Mouse (Mus musculus): ENCODE measurements around the gene Mrpl51. TPM values are rescaled to one million over a fixed set of nuclear protein-coding genes. Genes with fewer than 3 reads are reported as not detected.

Mrpl51 gene
- polyA plus RNA-seq, 1 experiment from 2014 or later: 128 TPM

DNA sequence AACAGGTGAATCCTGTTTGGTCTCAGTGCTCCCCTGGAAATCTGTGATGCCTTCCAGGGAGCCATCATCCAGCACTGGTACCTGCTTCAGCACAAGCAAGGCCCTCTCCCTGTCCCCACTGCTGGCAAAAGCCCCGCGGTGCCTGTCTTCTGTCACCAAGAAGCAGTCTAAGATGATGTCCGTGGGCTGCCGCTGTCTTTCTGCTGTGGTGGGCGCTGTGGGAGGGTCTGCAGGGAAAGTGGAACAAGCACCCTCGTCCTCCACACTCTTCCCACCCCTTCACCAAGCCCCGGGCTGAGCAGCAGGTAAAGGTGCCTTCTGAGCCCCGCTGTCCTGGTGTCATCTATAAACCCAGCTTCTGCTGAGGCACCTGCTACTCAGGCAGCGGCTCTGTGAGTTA lies 39.0 kb downstream of the Mrpl51 start:
- Histone ChIP-seq H3K9me3 (ENCODE audit: control insufficient read depth, low read length) (no peaks in the 10 kb centered on the region), H3K27me3 (ENCODE audit: control insufficient read depth, insufficient read depth, low read length) (no peaks in the 10 kb centered on the region), H3K27ac (replicated peaks; ENCODE audit: low read depth, low read length) (0 out of 2 replicates have a peak overlapping the region, but pooled peaks have one; percentile 41), H3K9ac (replicated peaks; ENCODE audit: low read length) (peak overlapping the region; percentile 26; the same call in 1 of the 2 replicates), H3K36me3 (ENCODE audit: control insufficient read depth, insufficient read depth, low read length) (no peaks in the 10 kb centered on the region), H3K4me3 (replicated peaks; ENCODE audit: low read depth, low read length) (no peak overlapping the region), H3K4me1 (ENCODE audit: control insufficient read depth, insufficient read depth, low read length) (peaks cover 7% of the 10 kb centered on the region; the same call in 1 of the 2 replicates), H3K4me2 (ENCODE audit: low read length) (peak overlapping the region; percentile 79)
- WGBS: 60% methylated on average over 9 of the region's 9 CpGs
- DNase-seq (peak; percentile 6), ATAC-seq (ENCODE audit: low FRiP score, low TSS enrichment) (no peak)

DNA sequence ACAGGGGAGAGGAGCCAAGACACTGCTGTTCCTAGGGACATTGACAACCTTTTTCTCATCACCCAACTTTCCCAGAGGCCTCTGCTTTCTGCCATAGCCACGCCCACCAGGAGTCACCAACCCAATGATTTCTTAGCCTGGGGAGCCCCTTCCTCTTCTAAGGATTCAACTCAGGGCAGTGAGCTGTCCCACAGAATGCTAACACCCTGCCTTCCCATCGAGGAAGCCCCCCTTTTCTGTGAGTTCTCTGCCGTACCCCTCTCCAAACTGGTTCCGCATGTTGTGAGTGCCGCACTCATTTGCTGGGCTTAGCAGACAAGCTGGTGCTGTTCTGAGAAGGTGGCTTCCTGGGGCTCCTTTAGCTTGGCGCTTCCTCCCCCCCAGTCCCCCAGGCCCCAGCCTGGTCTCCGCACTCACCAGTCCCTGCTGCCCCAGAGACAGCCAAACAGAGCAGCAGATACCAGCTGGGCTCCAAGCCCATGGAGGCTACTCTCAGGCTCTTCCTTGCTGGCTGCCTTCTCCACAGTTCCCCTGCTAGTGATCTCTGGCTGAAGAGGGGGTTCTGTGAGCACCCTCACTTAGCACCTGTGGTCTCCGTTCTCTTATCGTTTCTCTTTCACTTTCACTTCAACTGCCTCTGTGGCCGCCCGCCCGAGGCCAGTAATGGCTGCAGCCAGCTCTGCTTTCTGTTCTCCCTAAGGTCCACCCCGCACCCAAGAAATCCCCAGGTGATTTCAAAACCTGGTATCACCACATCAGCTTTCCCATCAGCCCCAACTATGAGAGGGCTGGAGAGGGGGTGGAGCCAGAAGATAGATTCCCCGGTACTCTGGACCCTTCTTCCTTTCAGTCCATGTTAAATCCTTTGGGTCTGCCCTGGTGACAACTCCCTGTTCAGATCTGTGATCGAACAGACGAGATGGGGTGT lies 39.8 kb downstream of the Mrpl51 start, which contains the start of gene Tapbpl:
TSS of gene Tapbpl (minus strand) at position 744 of the 928 bp plus-strand sequence.
- WGBS: 11% methylated on average over 16 of the region's 16 CpGs
- peak within 1 kb of the TSS; percentile 35 for H3K4me3 ChIP-seq (replicated peaks; ENCODE audit: low read depth, low read length)
- H3K4me1 ChIP-seq (ENCODE audit: control insufficient read depth, insufficient read depth, low read length): peaks cover 7% of the 10 kb centered on the region; the same call in 1 of the 2 replicates
- no peaks in the 10 kb centered on the region for H3K36me3 ChIP-seq (ENCODE audit: control insufficient read depth, insufficient read depth, low read length)
- H3K27me3 ChIP-seq (ENCODE audit: control insufficient read depth, insufficient read depth, low read length): no peaks in the 10 kb centered on the region
- DNase-seq (peak; percentile 77), ATAC-seq (ENCODE audit: low FRiP score, low TSS enrichment) (peak; percentile 58; the same call in 1 of the 2 replicates)
- peak within 1 kb of the TSS; percentile 63; the same call in 1 of the 2 replicates for H3K27ac ChIP-seq (replicated peaks; ENCODE audit: low read depth, low read length)
- peak within 1 kb of the TSS; percentile 79 for H3K4me2 ChIP-seq (ENCODE audit: low read length)
- H3K9ac ChIP-seq (replicated peaks; ENCODE audit: low read length): peak within 1 kb of the TSS; percentile 63
- H3K9me3 ChIP-seq (ENCODE audit: control insufficient read depth, low read length): no peaks in the 10 kb centered on the region

DNA sequence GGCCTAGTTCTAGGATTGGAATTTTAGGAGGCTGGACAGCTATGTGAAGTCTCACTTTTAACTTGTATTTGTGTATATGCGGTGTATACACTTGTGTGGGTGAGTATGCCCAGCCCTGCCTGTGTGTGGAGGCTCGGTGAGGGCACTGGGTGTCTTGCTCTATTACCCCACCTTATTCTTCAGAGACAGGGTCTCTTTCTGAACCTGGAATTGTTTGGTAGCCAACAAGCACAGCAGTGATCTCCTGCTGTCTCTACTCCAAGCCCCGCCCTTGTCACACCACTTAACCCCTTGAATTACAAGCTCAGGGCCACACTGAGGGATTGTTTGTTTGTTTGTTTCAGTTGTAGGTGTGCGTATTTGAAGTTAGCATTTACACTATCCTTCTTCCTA lies 40.4 kb downstream of the Mrpl51 start:
- ATAC-seq (ENCODE audit: low FRiP score, low TSS enrichment) (0 out of 2 replicates have a peak, but pooled peaks have one; percentile 17), DNase-seq (no peak)
- 55% methylated on average over 4 of the region's 4 CpGs for WGBS
- Histone ChIP-seq H3K9ac (replicated peaks; ENCODE audit: low read length) (no peak overlapping the region), H3K4me3 (replicated peaks; ENCODE audit: low read depth, low read length) (no peak overlapping the region; the same call in 1 of the 2 replicates), H3K9me3 (ENCODE audit: control insufficient read depth, low read length) (no peaks in the 10 kb centered on the region), H3K4me2 (ENCODE audit: low read length) (peak overlapping the region; percentile 79), H3K4me1 (ENCODE audit: control insufficient read depth, insufficient read depth, low read length) (peaks cover 7% of the 10 kb centered on the region; the same call in 1 of the 2 replicates), H3K36me3 (ENCODE audit: control insufficient read depth, insufficient read depth, low read length) (no peaks in the 10 kb centered on the region), H3K27ac (replicated peaks; ENCODE audit: low read depth, low read length) (no peak overlapping the region), H3K27me3 (ENCODE audit: control insufficient read depth, insufficient read depth, low read length) (no peaks in the 10 kb centered on the region)

DNA sequence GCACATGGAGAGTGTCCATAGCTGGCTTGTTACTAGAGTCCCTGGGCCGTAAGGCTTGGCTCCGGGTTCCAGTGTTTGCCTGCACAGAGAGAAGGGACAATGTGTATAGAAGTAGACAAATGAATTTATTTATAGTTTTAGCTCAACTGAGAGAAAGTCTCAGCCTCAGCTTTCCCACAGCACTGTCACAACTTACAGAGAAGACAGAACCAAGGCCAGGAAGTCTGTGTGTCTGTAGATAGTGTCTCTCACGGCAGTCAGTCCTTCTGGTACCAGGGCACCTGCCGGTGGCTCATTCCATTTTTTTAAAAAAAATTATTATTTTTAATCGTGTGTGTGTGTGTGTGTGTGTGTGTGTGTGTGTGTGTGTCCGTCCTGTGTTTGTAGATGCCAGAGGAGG lies 40.9 kb downstream of the Mrpl51 start:
- H3K4me2 ChIP-seq (ENCODE audit: low read length): no peak overlapping the region
- 76% methylated on average over 6 of the region's 6 CpGs for WGBS
- no peak for ATAC-seq (ENCODE audit: low FRiP score, low TSS enrichment)

DNA sequence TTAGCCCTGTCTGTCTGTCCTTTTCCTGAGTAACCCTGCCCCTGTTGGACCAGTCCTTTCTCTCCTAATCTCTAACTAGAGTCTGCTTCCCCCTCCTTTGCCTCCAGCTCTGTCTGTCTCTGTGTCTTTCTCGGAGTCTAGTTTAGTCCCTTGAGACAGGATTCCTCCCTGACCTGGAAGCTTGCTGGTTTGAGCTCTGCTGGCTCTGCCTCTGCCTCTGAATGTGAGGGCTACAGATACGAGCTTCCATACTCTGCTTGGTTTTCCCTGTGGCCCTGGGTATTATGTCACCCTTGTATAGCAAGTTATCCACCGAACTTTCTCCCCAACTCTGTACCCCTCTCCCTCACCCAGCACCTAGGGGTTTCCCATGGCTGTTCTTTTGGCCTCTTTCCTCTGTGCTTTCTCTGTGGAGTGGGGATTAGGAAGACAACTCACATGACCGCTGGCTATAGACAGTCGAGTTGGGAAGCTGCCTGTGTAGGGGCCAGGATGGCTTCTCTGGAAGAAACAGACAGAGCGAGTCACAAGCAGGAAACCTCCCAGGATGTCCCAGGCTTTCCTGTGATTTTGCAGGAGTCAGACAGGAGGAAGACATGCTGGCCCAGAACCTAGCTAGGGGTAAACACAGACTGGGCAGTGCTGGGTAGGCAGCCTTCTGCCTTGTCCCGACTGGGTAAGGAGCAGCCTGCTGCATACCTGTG lies 42.4 kb downstream of the Mrpl51 start:
- ATAC-seq (ENCODE audit: low FRiP score, low TSS enrichment) (no peak), DNase-seq (no peak)
- Histone ChIP-seq H3K4me1 (ENCODE audit: control insufficient read depth, insufficient read depth, low read length) (peaks cover 7% of the 10 kb centered on the region; the same call in 1 of the 2 replicates), H3K9ac (replicated peaks; ENCODE audit: low read length) (no peak overlapping the region), H3K4me2 (ENCODE audit: low read length) (no peak overlapping the region), H3K9me3 (ENCODE audit: control insufficient read depth, low read length) (no peaks in the 10 kb centered on the region), H3K4me3 (replicated peaks; ENCODE audit: low read depth, low read length) (no peak overlapping the region), H3K27ac (replicated peaks; ENCODE audit: low read depth, low read length) (no peak overlapping the region), H3K27me3 (ENCODE audit: control insufficient read depth, insufficient read depth, low read length) (no peaks in the 10 kb centered on the region), H3K36me3 (ENCODE audit: control insufficient read depth, insufficient read depth, low read length) (no peaks in the 10 kb centered on the region)
- WGBS: 62% methylated on average over 7 of the region's 7 CpGs

More for the DNA sequence above, 40.9 kb downstream of the Mrpl51 start:
- Histone ChIP-seq H3K9me3 (ENCODE audit: control insufficient read depth, low read length) (no peaks in the 10 kb centered on the region), H3K4me3 (replicated peaks; ENCODE audit: low read depth, low read length) (no peak overlapping the region), H3K27me3 (ENCODE audit: control insufficient read depth, insufficient read depth, low read length) (no peaks in the 10 kb centered on the region), H3K4me1 (ENCODE audit: control insufficient read depth, insufficient read depth, low read length) (peaks cover 7% of the 10 kb centered on the region; the same call in 1 of the 2 replicates), H3K27ac (replicated peaks; ENCODE audit: low read depth, low read length) (no peak overlapping the region), H3K36me3 (ENCODE audit: control insufficient read depth, insufficient read depth, low read length) (no peaks in the 10 kb centered on the region), H3K9ac (replicated peaks; ENCODE audit: low read length) (no peak overlapping the region)
- DNase-seq: no peak

DNA sequence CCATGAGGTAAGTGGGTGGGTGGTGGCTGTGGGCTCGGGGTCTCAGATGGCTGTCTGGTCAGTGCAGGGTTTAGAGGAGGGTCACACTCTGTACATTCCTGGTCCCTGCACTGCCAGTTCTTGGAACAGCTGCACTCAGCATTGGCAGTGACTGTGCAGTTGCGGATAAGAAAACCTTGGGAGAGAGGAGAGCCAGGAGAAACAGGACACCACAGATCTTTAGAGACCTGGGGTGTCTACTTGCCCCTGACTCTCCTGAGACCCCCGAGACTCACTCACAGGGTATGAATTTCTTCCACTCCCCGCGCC lies 42.9 kb downstream of the Mrpl51 start:
- ATAC-seq (ENCODE audit: low FRiP score, low TSS enrichment) (no peak), DNase-seq (no peak)
- Histone ChIP-seq H3K27me3 (ENCODE audit: control insufficient read depth, insufficient read depth, low read length) (no peaks in the 10 kb centered on the region), H3K9ac (replicated peaks; ENCODE audit: low read length) (no peak overlapping the region), H3K36me3 (ENCODE audit: control insufficient read depth, insufficient read depth, low read length) (no peaks in the 10 kb centered on the region), H3K9me3 (ENCODE audit: control insufficient read depth, low read length) (no peaks in the 10 kb centered on the region), H3K4me3 (replicated peaks; ENCODE audit: low read depth, low read length) (no peak overlapping the region), H3K4me2 (ENCODE audit: low read length) (no peak overlapping the region), H3K27ac (replicated peaks; ENCODE audit: low read depth, low read length) (no peak overlapping the region), H3K4me1 (ENCODE audit: control insufficient read depth, insufficient read depth, low read length) (peaks cover 7% of the 10 kb centered on the region; the same call in 1 of the 2 replicates)
- 81% methylated on average over 5 of the region's 5 CpGs for WGBS

DNA sequence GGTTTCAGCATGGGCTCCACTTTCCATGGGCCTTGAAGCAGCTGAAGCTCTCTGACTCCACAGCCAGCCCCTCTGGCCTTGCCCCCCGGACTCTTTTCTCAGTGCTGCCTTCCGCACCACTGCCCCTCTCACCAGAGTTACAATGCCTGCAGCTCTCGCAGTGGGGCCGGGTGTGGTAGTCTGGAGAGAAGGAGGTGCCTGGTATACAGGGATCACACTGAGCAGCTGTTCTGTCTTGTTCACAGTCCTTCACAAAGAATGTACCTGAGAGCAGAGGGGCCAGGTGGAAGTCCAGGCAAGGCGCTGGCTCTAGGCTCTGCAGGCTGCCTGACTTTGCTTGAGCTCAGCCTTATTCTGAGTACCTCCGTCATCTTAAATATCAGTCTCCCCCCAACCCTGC lies 44.7 kb downstream of the Mrpl51 start:
- H3K9ac ChIP-seq (replicated peaks; ENCODE audit: low read length): no peak overlapping the region
- no peak for ATAC-seq (ENCODE audit: low FRiP score, low TSS enrichment)
- H3K27me3 ChIP-seq (ENCODE audit: control insufficient read depth, insufficient read depth, low read length): no peaks in the 10 kb centered on the region
- H3K4me2 ChIP-seq (ENCODE audit: low read length): no peak overlapping the region
- DNase-seq: no peak
- H3K4me3 ChIP-seq (replicated peaks; ENCODE audit: low read depth, low read length): no peak overlapping the region
- H3K4me1 ChIP-seq (ENCODE audit: control insufficient read depth, insufficient read depth, low read length): peaks cover 6% of the 10 kb centered on the region; the same call in 1 of the 2 replicates
- 53% methylated on average over 6 of the region's 6 CpGs for WGBS
- no peaks in the 10 kb centered on the region for H3K9me3 ChIP-seq (ENCODE audit: control insufficient read depth, low read length)
- no peaks in the 10 kb centered on the region for H3K36me3 ChIP-seq (ENCODE audit: control insufficient read depth, insufficient read depth, low read length)
- no peak overlapping the region for H3K27ac ChIP-seq (replicated peaks; ENCODE audit: low read depth, low read length)

DNA sequence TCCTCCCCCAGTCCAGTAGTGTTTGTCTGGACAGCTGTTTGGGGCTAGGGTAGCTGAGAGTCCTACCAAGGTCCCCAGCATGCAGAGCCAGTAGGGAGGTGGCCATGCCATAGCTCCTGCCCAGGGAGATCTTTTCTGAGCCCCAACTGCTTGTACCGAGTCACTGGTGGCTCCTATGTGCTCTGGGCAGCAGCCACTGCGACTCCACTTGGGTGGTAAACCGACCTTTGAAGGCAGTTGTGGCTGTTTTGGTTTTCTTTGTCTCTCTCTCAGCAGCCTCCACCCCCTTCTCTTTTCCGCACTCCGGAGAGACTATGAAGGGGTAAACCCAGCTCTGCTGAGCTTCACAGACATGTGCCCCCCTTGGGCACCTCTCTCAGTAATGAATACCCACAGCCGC lies 45.2 kb downstream of the Mrpl51 start, which contains the start of gene Cd27:
TSS of gene Cd27 (minus strand) at position 229 of the 400 bp plus-strand sequence.
- Histone ChIP-seq H3K4me3 (replicated peaks; ENCODE audit: low read depth, low read length) (no peak within 1 kb of the TSS), H3K27ac (replicated peaks; ENCODE audit: low read depth, low read length) (no peak within 1 kb of the TSS), H3K27me3 (ENCODE audit: control insufficient read depth, insufficient read depth, low read length) (no peaks in the 10 kb centered on the region), H3K36me3 (ENCODE audit: control insufficient read depth, insufficient read depth, low read length) (no peaks in the 10 kb centered on the region), H3K9me3 (ENCODE audit: control insufficient read depth, low read length) (no peaks in the 10 kb centered on the region), H3K4me1 (ENCODE audit: control insufficient read depth, insufficient read depth, low read length) (peaks cover 2% of the 10 kb centered on the region; the same call in 1 of the 2 replicates), H3K4me2 (ENCODE audit: low read length) (no peak within 1 kb of the TSS), H3K9ac (replicated peaks; ENCODE audit: low read length) (no peak within 1 kb of the TSS)
- DNase-seq (no peak), ATAC-seq (ENCODE audit: low FRiP score, low TSS enrichment) (no peak)
- WGBS: 27% methylated on average over 6 of the region's 6 CpGs
